Mouse (Mus musculus) forebrain, embryonic 13.5 days (tissue): Measurements from ENCODE around the gene Gm4869. TPM values are rescaled to one million over a fixed set of nuclear protein-coding genes. Genes with fewer than 3 reads are reported as not detected.

ENCODE experiments used
- ATAC-seq: fragments of 200-750 bp; cut with Nextera tagmentation; 2 replicates; pipeline ENCODE4 v1.8.0; 2017
- H3K27ac ChIP-seq: fragments of 300-500 bp; sonication (generic); 2 replicates; pipeline ENCODE4 v1.5.1; 2015; ENCODE audit warnings: inconsistent platforms, mild to moderate bottlenecking, moderate library complexity
- H3K27me3 ChIP-seq: fragments of 300-500 bp; sonication (generic); 2 replicates; pipeline ENCODE4 v1.6.1; 2015; ENCODE audit warnings: mild to moderate bottlenecking, inconsistent platforms
- H3K36me3 ChIP-seq: fragments of 300-500 bp; sonication (generic); 2 replicates; pipeline ENCODE4 v1.6.1; 2015; ENCODE audit warnings: mild to moderate bottlenecking, inconsistent platforms; ENCODE audit not compliant: poor library complexity, severe bottlenecking
- H3K4me1 ChIP-seq: fragments of 300-500 bp; sonication (generic); 2 replicates; pipeline ENCODE4 v1.6.1; 2015; ENCODE audit warnings: inconsistent platforms
- H3K4me2 ChIP-seq: fragments of 300-500 bp; sonication (generic); 2 replicates; pipeline ENCODE4 v1.6.1; 2015; ENCODE audit warnings: inconsistent platforms, mild to moderate bottlenecking, moderate library complexity
- H3K4me3 ChIP-seq: fragments of 300-500 bp; sonication (generic); 2 replicates; pipeline ENCODE4 v1.5.1; 2015; ENCODE audit warnings: mild to moderate bottlenecking, inconsistent platforms
- H3K9ac ChIP-seq: fragments of 300-500 bp; sonication (generic); 2 replicates; pipeline ENCODE4 v1.6.1; 2015; ENCODE audit warnings: mild to moderate bottlenecking, inconsistent platforms
- H3K9me3 ChIP-seq: fragments of 300-500 bp; sonication (generic); replicated peaks from 2 replicates; pipeline ENCODE4 v1.6.1; 2016; ENCODE audit warnings: inconsistent platforms
- WGBS: fragments of 180-500 bp; shearing (Covaris S2); methylation state at CpG from one replicate; pipeline ENCODE4 v1.1.7; 2015; 5-methylcytosine and 5-hydroxymethylcytosine counted together
- polyA plus RNA-seq: library from polyadenylated mRNA; unstranded; fragments of >200 nt; fragmentation: Nextera tagmentation; extraction: Ambion mirVana; gene quantifications from 2 replicates; pipeline ENCODE4 v1.2.1, GENCODE M21; 2015

Gene Gm4869
- polyA plus RNA-seq, 1 experiment from 2014 or later: not detected

GRCm38 (mm10) chr5:140510012-140511000 is 64.9 kb downstream of the Gm4869 start:
- 39% methylated on average over 27 of the region's 27 CpGs for WGBS
- H3K4me1 ChIP-seq: peaks cover 55% of the 10 kb centered on the region
- H3K9ac ChIP-seq: 0 out of 2 replicates have a peak overlapping the region, but pooled peaks have one; percentile 12
- H3K27ac ChIP-seq: peak overlapping the region; percentile 72
- no peaks in the 10 kb centered on the region for H3K9me3 ChIP-seq
- H3K36me3 ChIP-seq: no peaks in the 10 kb centered on the region
- no peaks in the 10 kb centered on the region for H3K27me3 ChIP-seq
- H3K4me3 ChIP-seq: no peak overlapping the region
- no peak for ATAC-seq
- H3K4me2 ChIP-seq: peak overlapping the region; percentile 40

- H3K4me2 ChIP-seq: no peak overlapping the region
- H3K9ac ChIP-seq: no peak overlapping the region
- no peak overlapping the region for H3K4me3 ChIP-seq
- H3K9me3 ChIP-seq: no peaks in the 10 kb centered on the region
- H3K27me3 ChIP-seq: no peaks in the 10 kb centered on the region
- H3K36me3 ChIP-seq: no peaks in the 10 kb centered on the region
- 80% methylated on average over 8 of the region's 8 CpGs for WGBS
- ATAC-seq: no peak
- H3K4me1 ChIP-seq: peaks cover 27% of the 10 kb centered on the region
- H3K27ac ChIP-seq: 0 out of 2 replicates have a peak overlapping the region, but pooled peaks have one; percentile 19
These were observed 68.5 kb downstream of the Gm4869 start for GRCm38 (mm10) chr5:140513921-140514320.

GRCm38 (mm10) chr5:140514799-140515486 is 69.5 kb downstream of the Gm4869 start:
- Histone ChIP-seq H3K4me2 (no peak overlapping the region), H3K9me3 (no peaks in the 10 kb centered on the region), H3K36me3 (no peaks in the 10 kb centered on the region), H3K27me3 (no peaks in the 10 kb centered on the region), H3K4me3 (no peak overlapping the region), H3K27ac (peak overlapping the region; percentile 25; the same call in 1 of the 2 replicates), H3K9ac (no peak overlapping the region), H3K4me1 (peaks cover 17% of the 10 kb centered on the region)
- WGBS: 62% methylated on average over 7 of the region's 7 CpGs
- ATAC-seq: no peak

- Histone ChIP-seq H3K4me2 (no peak overlapping the region), H3K4me1 (0 out of 2 replicates have a peak, but pooled peaks cover 6% of the 10 kb centered on the region), H3K4me3 (no peak overlapping the region), H3K9me3 (no peaks in the 10 kb centered on the region), H3K27me3 (no peaks in the 10 kb centered on the region), H3K9ac (no peak overlapping the region), H3K27ac (no peak overlapping the region), H3K36me3 (no peaks in the 10 kb centered on the region)
- 91% methylated on average over 21 of the region's 21 CpGs for WGBS
- no peak for ATAC-seq
These were observed 71.9 kb downstream of the Gm4869 start for GRCm38 (mm10) chr5:140517159-140517920.

GRCm38 (mm10) chr5:140517921-140518230 is 72.4 kb downstream of the Gm4869 start:
- H3K27me3 ChIP-seq: no peaks in the 10 kb centered on the region
- 85% methylated on average over 4 of the region's 4 CpGs for WGBS
- no peak overlapping the region for H3K9ac ChIP-seq
- ATAC-seq: no peak
- no peak overlapping the region for H3K4me3 ChIP-seq
- no peaks in the 10 kb centered on the region for H3K9me3 ChIP-seq
- no peak overlapping the region for H3K4me2 ChIP-seq
- no peak overlapping the region for H3K27ac ChIP-seq
- 0 out of 2 replicates have a peak, but pooled peaks cover 6% of the 10 kb centered on the region for H3K4me1 ChIP-seq
- H3K36me3 ChIP-seq: no peaks in the 10 kb centered on the region

GRCm38 (mm10) chr5:140521196-140521595 is 75.8 kb downstream of the Gm4869 start:
- Histone ChIP-seq H3K9me3 (no peaks in the 10 kb centered on the region), H3K4me2 (no peak overlapping the region), H3K27ac (no peak overlapping the region), H3K9ac (no peak overlapping the region), H3K4me1 (no peaks in the 10 kb centered on the region), H3K27me3 (no peaks in the 10 kb centered on the region), H3K4me3 (no peak overlapping the region), H3K36me3 (peaks cover 24% of the 10 kb centered on the region)
- WGBS: 90% methylated on average over 1 of the region's 1 CpGs
- ATAC-seq: no peak

GRCm38 (mm10) chr5:140526754-140527153 is 81.3 kb downstream of the Gm4869 start:
- ATAC-seq: no peak
- Histone ChIP-seq H3K4me3 (no peak overlapping the region), H3K9me3 (no peaks in the 10 kb centered on the region), H3K4me1 (no peaks in the 10 kb centered on the region), H3K4me2 (no peak overlapping the region), H3K27me3 (no peaks in the 10 kb centered on the region), H3K36me3 (peaks cover 33% of the 10 kb centered on the region), H3K27ac (no peak overlapping the region), H3K9ac (no peak overlapping the region)
- WGBS: 75% methylated on average over 2 of the region's 2 CpGs

GRCm38 (mm10) chr5:140538111-140538683 is 92.8 kb downstream of the Gm4869 start:
- WGBS: 82% methylated on average over 13 of the region's 13 CpGs
- H3K4me1 ChIP-seq: peaks cover 15% of the 10 kb centered on the region
- H3K27me3 ChIP-seq: 0 out of 2 replicates have a peak, but pooled peaks cover 4% of the 10 kb centered on the region
- H3K9ac ChIP-seq: no peak overlapping the region
- no peaks in the 10 kb centered on the region for H3K36me3 ChIP-seq
- H3K4me2 ChIP-seq: no peak overlapping the region
- no peak for ATAC-seq
- no peak overlapping the region for H3K27ac ChIP-seq
- H3K9me3 ChIP-seq: no peaks in the 10 kb centered on the region
- no peak overlapping the region for H3K4me3 ChIP-seq

- 14% methylated on average over 8 of the region's 8 CpGs for WGBS
- H3K4me3 ChIP-seq: no peak overlapping the region
- peaks cover 22% of the 10 kb centered on the region for H3K4me1 ChIP-seq
- peak; percentile 54 for ATAC-seq
- H3K27ac ChIP-seq: no peak overlapping the region
- H3K9me3 ChIP-seq: no peaks in the 10 kb centered on the region
- H3K9ac ChIP-seq: no peak overlapping the region
- no peaks in the 10 kb centered on the region for H3K36me3 ChIP-seq
- no peak overlapping the region for H3K4me2 ChIP-seq
- 0 out of 2 replicates have a peak, but pooled peaks cover 4% of the 10 kb centered on the region for H3K27me3 ChIP-seq
These were observed 94.7 kb downstream of the Gm4869 start for GRCm38 (mm10) chr5:140540106-140540505.

- no peaks in the 10 kb centered on the region for H3K36me3 ChIP-seq
- H3K4me2 ChIP-seq: no peak overlapping the region
- H3K27me3 ChIP-seq: 0 out of 2 replicates have a peak, but pooled peaks cover 4% of the 10 kb centered on the region
- H3K4me1 ChIP-seq: peaks cover 16% of the 10 kb centered on the region
- 54% methylated on average over 9 of the region's 9 CpGs for WGBS
- H3K9me3 ChIP-seq: no peaks in the 10 kb centered on the region
- no peak overlapping the region for H3K4me3 ChIP-seq
- H3K9ac ChIP-seq: peak overlapping the region; percentile 35; the same call in 1 of the 2 replicates
- H3K27ac ChIP-seq: peak overlapping the region; percentile 46; the same call in 1 of the 2 replicates
- ATAC-seq: peak; percentile 77
These were observed 97.5 kb downstream of the Gm4869 start for GRCm38 (mm10) chr5:140542811-140543575.
